Mouse (Mus musculus) heart, embryonic 15.5 days (tissue): ENCODE data around the gene 2310022B05Rik. TPM values are rescaled to one million over a fixed set of nuclear protein-coding genes. Genes with fewer than 3 reads are reported as not detected.

Experiments used
- ATAC-seq: fragments of 200-750 bp; cut with Nextera tagmentation; replicated peaks from 2 replicates; pipeline ENCODE4 v1.8.0; 2017; ENCODE audit warnings: low read depth, moderate TSS enrichment; ENCODE audit not compliant: insufficient number of reproducible peaks, insufficient read depth, low FRiP score
- H3K27ac ChIP-seq: fragments of 300-500 bp; sonication (generic); 2 replicates; pipeline ENCODE4 v1.5.1; 2015; ENCODE audit warnings: mild to moderate bottlenecking, inconsistent platforms
- H3K27me3 ChIP-seq: fragments of 300-500 bp; sonication (generic); 2 replicates; pipeline ENCODE4 v1.6.1; 2015; ENCODE audit warnings: inconsistent platforms
- H3K36me3 ChIP-seq: fragments of 300-500 bp; sonication (generic); 2 replicates; pipeline ENCODE4 v1.6.1; 2015; ENCODE audit warnings: mild to moderate bottlenecking, inconsistent platforms
- H3K4me1 ChIP-seq: fragments of 300-500 bp; sonication (generic); replicated peaks from 2 replicates; pipeline ENCODE4 v1.6.1; 2015; ENCODE audit warnings: inconsistent platforms
- H3K4me2 ChIP-seq: fragments of 300-500 bp; sonication (generic); 2 replicates; pipeline ENCODE4 v1.6.1; 2015; ENCODE audit warnings: inconsistent platforms, mild to moderate bottlenecking, moderate library complexity
- H3K4me3 ChIP-seq: fragments of 300-500 bp; sonication (generic); 2 replicates; pipeline ENCODE4 v1.5.1; 2015; ENCODE audit warnings: mild to moderate bottlenecking, inconsistent platforms
- H3K9ac ChIP-seq: fragments of 300-500 bp; sonication (generic); 2 replicates; pipeline ENCODE4 v1.6.1; 2015; ENCODE audit warnings: mild to moderate bottlenecking, inconsistent platforms
- H3K9me3 ChIP-seq: fragments of 300-500 bp; sonication (generic); replicated peaks from 2 replicates; pipeline ENCODE4 v1.6.1; 2016; ENCODE audit warnings: inconsistent platforms
- WGBS: fragments of 180-500 bp; shearing (Covaris S2); methylation state at CpG from one replicate; pipeline ENCODE4 v1.1.7; 2015; ENCODE audit warnings: mixed read lengths; 5-methylcytosine and 5-hydroxymethylcytosine counted together
- polyA plus RNA-seq: library from polyadenylated mRNA; unstranded; fragments of >200 nt; fragmentation: Nextera tagmentation; extraction: Ambion mirVana; gene quantifications from 2 replicates; pipeline ENCODE4 v1.2.1, GENCODE M21; 2015

2310022B05Rik gene
- polyA plus RNA-seq, 1 experiment from 2014 or later: 40.9 TPM

DNA sequence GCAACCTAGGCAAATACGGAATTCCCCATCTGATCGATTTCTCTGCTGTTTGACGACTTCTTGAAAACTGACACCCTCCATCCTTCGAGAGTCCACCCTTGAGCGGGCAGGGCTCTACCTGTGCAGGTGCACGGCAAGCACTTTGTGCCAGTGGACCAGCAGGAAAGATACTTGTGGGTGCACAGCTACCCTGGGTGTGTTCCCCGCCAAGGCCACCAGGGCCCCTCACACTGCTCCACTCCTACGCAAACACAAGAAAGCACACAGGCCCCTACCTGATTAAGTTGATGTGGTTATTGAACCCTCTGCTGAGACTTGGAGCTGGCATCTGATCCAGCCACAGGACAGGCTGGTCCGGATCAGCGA, 18.6 kb upstream of the 2310022B05Rik start:
- H3K9me3 ChIP-seq: no peaks in the 10 kb centered on the region
- WGBS: 80% methylated on average over 10 of the region's 10 CpGs
- no peak overlapping the region for H3K27ac ChIP-seq
- H3K4me1 ChIP-seq: 0 out of 2 replicates have a peak, but pooled peaks cover 2% of the 10 kb centered on the region
- ATAC-seq: no peak
- no peaks in the 10 kb centered on the region for H3K27me3 ChIP-seq
- H3K4me3 ChIP-seq: no peak overlapping the region
- H3K4me2 ChIP-seq: no peak overlapping the region
- no peak overlapping the region for H3K9ac ChIP-seq
- H3K36me3 ChIP-seq: peaks cover 40% of the 10 kb centered on the region; the same call in 1 of the 2 replicates

DNA sequence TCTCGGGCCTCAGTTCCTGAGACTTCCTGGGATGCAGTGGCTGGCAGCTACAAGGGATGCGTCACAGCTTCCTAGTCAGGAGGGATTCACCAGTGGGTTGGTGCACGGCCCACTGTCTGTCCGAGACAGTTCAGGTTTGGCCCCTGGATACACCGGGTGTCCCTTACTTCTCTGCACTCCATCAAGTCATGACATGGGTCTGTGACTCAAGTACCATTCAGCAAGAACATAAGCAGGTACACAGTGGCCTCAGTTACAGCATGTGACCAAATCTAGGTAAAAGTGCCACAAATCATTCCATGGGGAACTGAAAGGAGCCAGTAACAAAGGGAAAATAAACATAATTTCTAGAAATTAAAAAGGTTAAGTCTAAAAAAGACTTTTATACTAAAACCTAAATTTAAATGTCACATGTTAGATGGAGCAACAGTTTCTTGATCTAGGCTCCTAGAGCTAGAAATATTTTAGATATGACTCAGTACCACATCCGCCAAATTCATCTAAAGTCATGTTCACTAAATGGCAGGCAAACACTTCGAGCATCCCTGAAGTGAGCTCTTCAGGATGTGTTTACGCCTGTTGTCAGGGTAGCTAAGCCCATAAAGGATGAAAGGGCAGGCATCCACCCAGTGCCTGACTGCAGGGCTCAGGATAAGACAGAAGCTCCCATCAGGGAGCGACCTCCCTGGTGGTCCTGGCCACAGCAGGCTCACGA, 18.1 kb upstream of the 2310022B05Rik start:
- WGBS: 81% methylated on average over 10 of the region's 10 CpGs
- no peak for ATAC-seq
- no peak overlapping the region for H3K4me3 ChIP-seq
- no peak overlapping the region for H3K27ac ChIP-seq
- no peaks in the 10 kb centered on the region for H3K9me3 ChIP-seq
- 0 out of 2 replicates have a peak, but pooled peaks cover 2% of the 10 kb centered on the region for H3K4me1 ChIP-seq
- peaks cover 41% of the 10 kb centered on the region; the same call in 1 of the 2 replicates for H3K36me3 ChIP-seq
- no peaks in the 10 kb centered on the region for H3K27me3 ChIP-seq
- no peak overlapping the region for H3K9ac ChIP-seq
- H3K4me2 ChIP-seq: no peak overlapping the region

DNA sequence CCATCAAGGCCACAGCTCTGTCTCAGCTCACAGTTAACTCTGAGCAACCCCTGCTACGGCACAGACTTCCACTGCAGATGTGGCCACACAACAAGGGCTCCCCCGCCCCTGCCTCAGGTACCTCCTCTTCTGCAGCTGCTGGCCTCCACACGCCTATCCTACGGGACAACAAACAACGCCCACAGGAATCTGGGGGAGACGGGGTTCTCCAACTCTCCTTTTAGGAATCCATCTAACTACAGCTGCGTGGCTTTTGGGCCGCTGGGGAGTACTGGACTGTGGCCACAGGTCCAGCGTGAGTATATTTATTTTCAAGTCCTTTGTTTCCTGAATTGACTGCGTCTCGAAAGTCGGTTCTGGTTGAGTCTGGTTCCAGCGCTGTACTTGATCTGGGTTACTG, 15.1 kb upstream of the 2310022B05Rik start:
- Histone ChIP-seq H3K9me3 (no peaks in the 10 kb centered on the region), H3K36me3 (peaks cover 41% of the 10 kb centered on the region; the same call in 1 of the 2 replicates), H3K4me2 (no peak overlapping the region), H3K27me3 (no peaks in the 10 kb centered on the region), H3K9ac (no peak overlapping the region), H3K27ac (no peak overlapping the region), H3K4me1 (0 out of 2 replicates have a peak, but pooled peaks cover 2% of the 10 kb centered on the region), H3K4me3 (no peak overlapping the region)
- 89% methylated on average over 13 of the region's 13 CpGs for WGBS
- no peak for ATAC-seq

DNA sequence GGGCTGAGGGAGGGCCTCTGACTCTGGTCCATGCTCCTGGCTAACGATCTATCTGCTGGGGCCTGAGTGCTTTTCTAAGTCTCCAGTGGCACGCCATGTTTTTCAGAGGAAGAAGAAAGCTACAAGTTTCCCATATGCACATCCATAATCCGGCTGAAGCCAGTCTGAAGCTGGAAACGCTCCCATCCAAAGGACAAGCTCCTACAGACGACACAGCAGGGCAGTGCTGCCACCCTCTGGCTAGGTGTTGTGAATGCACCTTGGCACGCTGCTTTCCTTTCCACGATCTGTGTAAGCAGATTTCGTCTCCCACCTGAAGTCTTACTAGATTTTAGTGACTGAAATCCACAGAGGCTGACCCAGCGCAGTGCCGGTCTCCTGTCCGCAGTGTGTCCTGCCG, 14.3 kb upstream of the 2310022B05Rik start:
- Histone ChIP-seq H3K4me1 (0 out of 2 replicates have a peak, but pooled peaks cover 2% of the 10 kb centered on the region), H3K9me3 (no peaks in the 10 kb centered on the region), H3K36me3 (peaks cover 39% of the 10 kb centered on the region; the same call in 1 of the 2 replicates), H3K27ac (no peak overlapping the region), H3K4me2 (no peak overlapping the region), H3K9ac (no peak overlapping the region), H3K4me3 (no peak overlapping the region), H3K27me3 (no peaks in the 10 kb centered on the region)
- ATAC-seq: peak; percentile 68; the same call in 1 of the 2 replicates
- WGBS: 46% methylated on average over 12 of the region's 12 CpGs

DNA sequence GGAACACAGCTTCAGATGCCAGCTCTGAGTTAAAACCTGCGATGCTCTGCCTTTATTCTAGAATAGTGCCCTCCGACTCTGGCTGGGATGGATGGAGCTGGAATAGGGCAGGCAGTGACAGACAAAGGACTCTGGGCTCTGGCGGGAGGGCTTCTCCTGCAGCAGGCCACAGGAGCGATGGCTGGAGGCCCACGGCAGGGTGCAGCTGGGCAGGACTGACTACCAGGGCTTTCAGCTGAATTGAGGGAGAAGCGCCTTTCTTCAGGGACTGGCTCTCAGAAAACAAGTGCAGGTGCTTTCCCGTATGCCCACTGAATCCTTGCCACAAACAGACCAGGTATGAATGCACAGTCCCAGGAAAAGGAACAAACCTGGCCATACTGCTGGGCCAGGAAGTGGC, 13.9 kb upstream of the 2310022B05Rik start:
- Histone ChIP-seq H3K4me2 (no peak overlapping the region), H3K4me3 (no peak overlapping the region), H3K27me3 (no peaks in the 10 kb centered on the region), H3K4me1 (0 out of 2 replicates have a peak, but pooled peaks cover 2% of the 10 kb centered on the region), H3K9me3 (no peaks in the 10 kb centered on the region), H3K36me3 (peaks cover 38% of the 10 kb centered on the region; the same call in 1 of the 2 replicates), H3K9ac (no peak overlapping the region), H3K27ac (no peak overlapping the region)
- 0 out of 2 replicates have a peak, but pooled peaks have one; percentile 19 for ATAC-seq
- WGBS: 87% methylated on average over 7 of the region's 7 CpGs

DNA sequence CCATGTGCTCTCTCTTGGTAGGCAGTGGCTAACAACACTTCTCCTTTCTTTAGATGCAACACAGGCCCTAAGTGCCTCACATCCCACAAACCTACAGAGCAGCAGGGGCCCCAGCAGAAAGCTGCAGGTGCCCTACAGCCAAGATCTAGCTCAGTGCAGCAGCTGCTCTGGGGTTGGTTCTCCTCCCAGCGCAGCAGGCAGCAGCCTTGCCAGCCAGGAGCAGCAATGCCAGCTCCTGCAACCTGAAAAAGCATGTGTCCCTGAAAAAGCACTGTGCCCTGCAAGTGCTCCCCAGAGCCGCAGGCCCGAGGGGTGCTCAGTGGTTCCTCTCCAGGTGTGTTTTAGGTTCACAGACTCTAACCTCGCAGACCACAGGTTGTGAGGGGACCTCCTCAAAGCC, 13.5 kb upstream of the 2310022B05Rik start:
- no peak overlapping the region for H3K9ac ChIP-seq

DNA sequence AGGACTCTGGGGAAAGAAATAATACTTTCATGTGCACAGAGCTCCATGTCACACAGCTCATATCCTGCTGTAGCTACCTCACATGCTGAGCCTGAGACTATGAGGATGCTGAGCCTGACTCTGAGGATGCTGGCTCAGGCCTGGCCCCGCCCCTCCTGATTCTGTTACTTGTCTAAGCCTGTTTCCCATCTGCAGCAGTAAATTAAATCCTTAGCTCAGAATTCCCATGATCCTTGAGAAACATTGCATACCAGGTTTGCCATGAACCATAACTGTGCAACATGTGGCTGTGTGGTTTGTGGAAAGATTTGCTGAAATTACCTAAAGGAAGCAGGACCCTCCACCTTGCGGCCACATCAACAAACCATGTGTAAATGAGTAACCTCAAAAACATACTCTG, 9.2 kb upstream of the 2310022B05Rik start:
- no peaks in the 10 kb centered on the region for H3K27me3 ChIP-seq
- 94% methylated on average over 2 of the region's 2 CpGs for WGBS
- no peak overlapping the region for H3K4me2 ChIP-seq
- H3K4me1 ChIP-seq: 0 out of 2 replicates have a peak, but pooled peaks cover 2% of the 10 kb centered on the region
- no peak overlapping the region for H3K4me3 ChIP-seq
- peaks cover 20% of the 10 kb centered on the region; the same call in 1 of the 2 replicates for H3K36me3 ChIP-seq
- H3K9me3 ChIP-seq: no peaks in the 10 kb centered on the region
- no peak overlapping the region for H3K9ac ChIP-seq
- no peak for ATAC-seq
- no peak overlapping the region for H3K27ac ChIP-seq

More for the DNA sequence above, 13.5 kb upstream of the 2310022B05Rik start:
- Histone ChIP-seq H3K4me2 (no peak overlapping the region), H3K9me3 (no peaks in the 10 kb centered on the region), H3K4me3 (no peak overlapping the region), H3K27me3 (no peaks in the 10 kb centered on the region), H3K36me3 (peaks cover 34% of the 10 kb centered on the region; the same call in 1 of the 2 replicates), H3K27ac (no peak overlapping the region), H3K4me1 (0 out of 2 replicates have a peak, but pooled peaks cover 2% of the 10 kb centered on the region)
- no peak for ATAC-seq
- WGBS: 89% methylated on average over 4 of the region's 4 CpGs

DNA sequence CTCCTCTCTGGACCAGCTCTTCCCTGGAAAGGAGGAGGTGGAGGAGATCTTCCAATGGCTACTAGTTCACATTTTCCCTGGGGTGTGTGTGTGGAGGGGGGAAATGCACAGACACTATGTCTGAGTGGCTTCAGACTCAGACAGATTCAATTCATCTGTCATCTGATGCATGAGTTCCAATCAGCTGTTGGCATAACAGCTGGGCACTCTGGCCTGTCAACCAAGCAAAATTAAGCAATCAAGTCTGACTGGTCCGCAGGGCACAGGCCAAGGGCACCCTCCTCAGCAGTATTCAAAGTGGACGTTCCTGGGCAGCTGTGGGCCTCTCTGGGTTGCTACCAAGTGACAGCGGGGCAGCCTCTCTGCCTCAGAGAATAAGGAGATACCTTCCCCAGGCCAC, 5.6 kb upstream of the 2310022B05Rik start:
- Histone ChIP-seq H3K27ac (no peak overlapping the region), H3K4me2 (no peak overlapping the region), H3K9me3 (no peaks in the 10 kb centered on the region), H3K4me1 (peaks cover 9% of the 10 kb centered on the region), H3K27me3 (no peaks in the 10 kb centered on the region), H3K9ac (no peak overlapping the region), H3K36me3 (peaks cover 4% of the 10 kb centered on the region; the same call in 1 of the 2 replicates), H3K4me3 (no peak overlapping the region)
- no peak for ATAC-seq
- WGBS: 65% methylated on average over 3 of the region's 3 CpGs

DNA sequence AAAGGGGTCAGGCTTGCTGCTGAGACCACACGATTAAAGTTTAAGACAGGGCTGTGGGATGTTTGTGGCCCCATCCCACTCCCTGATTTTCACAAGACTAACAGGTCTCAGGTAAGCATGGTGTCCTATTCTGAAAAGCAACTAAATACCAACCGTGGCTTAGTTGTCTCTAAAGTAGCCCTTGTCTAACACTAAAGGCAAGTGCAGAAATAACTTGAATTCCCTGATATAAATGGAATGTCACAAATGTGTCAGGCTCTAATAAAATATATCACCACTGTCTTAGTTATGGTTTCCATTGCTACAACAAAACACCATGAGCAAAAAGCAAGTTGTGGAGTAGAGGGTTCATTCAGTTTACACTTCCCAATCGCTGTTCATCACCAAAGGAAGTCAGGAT, 1.2 kb upstream of the 2310022B05Rik start:
- no peak for ATAC-seq
- Histone ChIP-seq H3K4me2 (no peak overlapping the region), H3K4me3 (no peak overlapping the region), H3K9ac (no peak overlapping the region), H3K36me3 (no peaks in the 10 kb centered on the region), H3K9me3 (no peaks in the 10 kb centered on the region), H3K4me1 (peaks cover 34% of the 10 kb centered on the region), H3K27me3 (no peaks in the 10 kb centered on the region), H3K27ac (peak overlapping the region; percentile 96)
- 42% methylated on average over 3 of the region's 3 CpGs for WGBS

DNA sequence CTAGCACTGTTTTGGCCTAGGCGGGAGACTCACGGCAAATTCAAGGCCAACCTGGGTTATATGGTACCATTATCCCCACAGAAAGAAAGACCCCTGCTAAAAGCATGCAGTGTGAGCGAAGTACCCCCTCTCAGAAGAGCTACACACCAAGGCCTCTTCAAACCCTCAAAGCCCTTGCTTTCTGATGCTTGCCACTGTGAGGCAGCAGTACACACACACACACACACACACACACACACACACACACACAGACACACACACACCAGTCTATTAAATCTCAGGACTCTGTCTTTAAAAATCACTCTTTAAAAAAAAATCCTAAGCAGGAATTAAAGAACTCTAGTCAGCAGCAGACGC, 683 bp upstream of the 2310022B05Rik start:
- peak overlapping the region; percentile 96 for H3K27ac ChIP-seq
- no peak for ATAC-seq
- H3K36me3 ChIP-seq: no peaks in the 10 kb centered on the region
- peaks cover 38% of the 10 kb centered on the region for H3K4me1 ChIP-seq
- WGBS: 56% methylated on average over 4 of the region's 4 CpGs
- peak overlapping the region; percentile 97; the same call in 1 of the 2 replicates for H3K9ac ChIP-seq
- H3K9me3 ChIP-seq: no peaks in the 10 kb centered on the region
- peak overlapping the region; percentile 86 for H3K4me3 ChIP-seq
- H3K27me3 ChIP-seq: no peaks in the 10 kb centered on the region
- H3K4me2 ChIP-seq: peak overlapping the region; percentile 70

DNA sequence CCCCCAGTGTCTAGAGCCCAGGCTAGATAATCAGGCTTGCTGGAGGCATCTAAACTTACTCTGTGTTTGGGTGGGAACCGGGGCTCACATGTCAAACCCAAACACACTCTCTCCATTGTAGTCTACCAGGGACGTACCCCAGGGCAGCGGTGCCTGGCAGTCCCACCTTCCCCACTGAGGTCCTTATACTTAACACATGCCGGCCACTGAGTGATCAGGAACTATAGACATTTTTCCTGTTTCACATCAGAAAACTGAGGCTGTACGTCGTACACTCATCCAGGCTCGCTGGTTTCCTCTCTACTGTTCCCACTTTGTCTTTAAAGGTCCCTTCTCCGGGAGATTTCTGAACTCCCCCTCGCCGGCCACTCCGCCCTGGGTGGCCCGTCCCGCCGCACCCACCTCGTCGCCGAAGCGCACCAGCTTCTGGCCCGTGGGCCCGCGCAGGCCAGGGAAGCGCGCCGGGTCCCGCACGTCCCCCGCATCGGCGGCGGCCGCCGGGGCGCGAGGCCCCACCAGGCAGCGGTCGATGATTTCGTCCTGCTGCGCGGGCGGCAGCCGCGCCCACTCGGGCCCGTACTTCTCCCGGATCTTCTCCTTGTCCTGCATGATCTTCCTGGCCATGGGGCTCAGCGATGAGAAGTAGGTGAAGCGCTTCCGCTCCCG, 590 bp downstream of the 2310022B05Rik start:
- Histone ChIP-seq H3K27ac (peak overlapping the region; percentile 96), H3K9ac (peak overlapping the region; percentile 97), H3K27me3 (no peaks in the 10 kb centered on the region), H3K4me3 (peak overlapping the region; percentile 86), H3K4me1 (peaks cover 51% of the 10 kb centered on the region), H3K4me2 (peak overlapping the region; percentile 70), H3K36me3 (no peaks in the 10 kb centered on the region), H3K9me3 (no peaks in the 10 kb centered on the region)
- peak; percentile 19; the same call in 1 of the 2 replicates for ATAC-seq
- WGBS: under 1% methylated on average over 43 of the region's 49 CpGs
